Mouse (Mus musculus) embryonic stem cell, embryonic (primary cell): ENCODE measurements at regions not wholly inside any gene's neighbourhood (a gene's known extent, or its start where the extent isn't known, plus 50 kb on each side); places are given as distances from the start of the nearest gene placed in this dataset.
"Not testable (repeated sequence)": the region's sequence is repeated elsewhere in the genome, so short reads cannot be mapped to it uniquely, and the experiment has no call there.

Source experiments
- CTCF ChIA-PET, 4 experiments: fragments of 300-600 bp in 2 of 4; fragments of 350-600 bp in 2 of 4; sonication (Branson Sonifier 250); formaldehyde crosslinking; loops; one replicate each; lab custom pipeline; 2022; ENCODE audit warnings: inconsistent platforms in 2 of 4; lab: Charles Lee
- POLR2A ChIA-PET, 4 experiments: fragments of 300-600 bp in 2 of 4; fragments of 350-600 bp in 2 of 4; sonication (Branson Sonifier 250); formaldehyde crosslinking; loops; one replicate each; lab custom pipeline; 2022; ENCODE audit warnings: antibody characterized with exemption in 4 of 4, inconsistent platforms in 1 of 4; lab: Charles Lee

- ChIA-PET CTCF (no interaction called here), POLR2A (no interaction called here)
These were observed 444.0 kb downstream of the Epm2a start for GRCm38 (mm10) chr10:11787240-11787639.

- ChIA-PET POLR2A (no interaction called here), CTCF (no interaction called here)
These were observed 456.3 kb downstream of the Epm2a start for GRCm38 (mm10) chr10:11799510-11799909.

- CTCF ChIA-PET, POLR2A ChIA-PET: not testable (repeated sequence)
These were observed 458.4 kb downstream of the Epm2a start for GRCm38 (mm10) chr10:11801372-11802230.

GRCm38 (mm10) chr10:11809255-11809654 lies 466.1 kb downstream of the Epm2a start:
- CTCF ChIA-PET: no interaction called here
- POLR2A ChIA-PET: no interaction called here

- POLR2A ChIA-PET: no interaction called here
These were observed 479.3 kb downstream of the Epm2a start for GRCm38 (mm10) chr10:11822418-11822959.

GRCm38 (mm10) chr10:11841094-11841493 lies 497.9 kb downstream of the Epm2a start:
- POLR2A ChIA-PET: no interaction called here
- CTCF ChIA-PET: no interaction called here

More at GRCm38 (mm10) chr10:11822418-11822959, 479.3 kb downstream of the Epm2a start:
- CTCF ChIA-PET: no interaction called here

- ChIA-PET CTCF (no interaction called here), POLR2A (no interaction called here)
These were observed 498.3 kb downstream of the Epm2a start for GRCm38 (mm10) chr10:11841494-11841893.

GRCm38 (mm10) chr10:11846141-11846540 lies 502.9 kb downstream of the Epm2a start:
- ChIA-PET CTCF (no interaction called here), POLR2A (no interaction called here)

GRCm38 (mm10) chr10:11875145-11876131 lies 532.2 kb downstream of the Epm2a start:
- CTCF ChIA-PET: no interaction called here
- POLR2A ChIA-PET: no interaction called here

GRCm38 (mm10) chr10:11886237-11886636 lies 543.0 kb downstream of the Epm2a start:
- ChIA-PET CTCF (no interaction called here), POLR2A (no interaction called here)

- ChIA-PET POLR2A (no interaction called here), CTCF (interaction anchor here in 1 of 4 experiments (0.6 kb wide), 1 partner anchor 35 kb away, joined by 4 read pairs; no protein-coding TSS in a partner anchor)
These were observed 545.7 kb downstream of the Epm2a start for GRCm38 (mm10) chr10:11888953-11889352.

- CTCF ChIA-PET: interaction anchor here in 1 of 4 experiments (0.5 kb wide), 1 partner anchor 1921 kb away, joined by 8 read pairs; no protein-coding TSS in a partner anchor
- POLR2A ChIA-PET: interaction anchor here in 1 of 4 experiments (0.6 kb wide), 1 partner anchor 518 kb away, joined by 4 read pairs; no protein-coding TSS in a partner anchor
These were observed 578.9 kb downstream of the Epm2a start for GRCm38 (mm10) chr10:11922132-11922531.

- CTCF ChIA-PET: no interaction called here
- POLR2A ChIA-PET: no interaction called here
These were observed 595.0 kb downstream of the Epm2a start for GRCm38 (mm10) chr10:11938164-11938563.

GRCm38 (mm10) chr10:11942772-11943171 lies 599.6 kb downstream of the Epm2a start:
- CTCF ChIA-PET: interaction anchor here in 1 of 4 experiments (0.6 kb wide), 1 partner anchor 616 kb away, joined by 4 read pairs; no protein-coding TSS in a partner anchor
- POLR2A ChIA-PET: no interaction called here

GRCm38 (mm10) chr10:11960327-11960922 lies 617.2 kb downstream of the Epm2a start:
- POLR2A ChIA-PET: no interaction called here
- CTCF ChIA-PET: no interaction called here

GRCm38 (mm10) chr10:12004966-12005365 lies 661.8 kb downstream of the Epm2a start:
- POLR2A ChIA-PET: interaction anchor here in 1 of 4 experiments (0.5 kb wide), 1 partner anchor 580 kb away, joined by 3 read pairs; no protein-coding TSS in a partner anchor
- CTCF ChIA-PET: interaction anchor here in 1 of 4 experiments (0.6 kb wide), 1 partner anchor 16 kb away, joined by 7 read pairs; no protein-coding TSS in a partner anchor

GRCm38 (mm10) chr10:12005889-12006288 lies 662.7 kb downstream of the Epm2a start:
- ChIA-PET CTCF (no interaction called here), POLR2A (no interaction called here)

- ChIA-PET POLR2A (no interaction called here), CTCF (no interaction called here)
These were observed 674.1 kb downstream of the Epm2a start for GRCm38 (mm10) chr10:12017286-12017685.

- CTCF ChIA-PET: interaction anchor here in 1 of 4 experiments (0.9 kb wide), 1 partner anchor 131 kb away, joined by 7 read pairs; no protein-coding TSS in a partner anchor
- POLR2A ChIA-PET: no interaction called here
These were observed 675.1 kb downstream of the Epm2a start for GRCm38 (mm10) chr10:12018281-12018680.
